Mouse (Mus musculus): ENCODE data around the gene Hhat.

Hhat gene

GRCm38 (mm10) chr1:192557978-192558594 is 212.9 kb downstream of the Hhat start:
- DNase-seq (ENCODE audit: low spot score in 2 of 2): peak in 1 of 2 experiments; percentile 14

DNA sequence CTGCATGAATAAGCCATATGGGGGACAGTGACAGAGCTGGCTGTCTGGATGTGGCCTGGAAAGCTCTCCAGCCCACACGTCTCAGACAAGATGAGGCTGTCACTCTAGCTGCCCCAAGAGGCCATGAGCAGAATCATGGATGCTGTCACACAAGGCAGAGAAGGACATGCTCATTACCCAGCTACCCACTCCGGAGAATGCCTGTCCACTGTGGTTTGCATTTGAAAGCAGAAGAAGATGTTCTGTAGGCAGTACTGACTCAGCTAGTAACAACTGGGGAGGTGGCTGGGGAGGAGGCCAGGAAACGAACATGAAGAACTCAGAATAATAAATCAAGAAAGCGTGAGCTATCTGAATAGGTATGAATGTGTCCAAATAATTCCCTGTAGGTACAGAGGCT is 215.5 kb downstream of the Hhat start:
- DNase-seq (ENCODE audit: low spot score in 2 of 2): peak; percentile 34 to 56

- no peak for DNase-seq (ENCODE audit: low spot score in 2 of 2)
These were observed 220.5 kb downstream of the Hhat start for GRCm38 (mm10) chr1:192550561-192550960.

GRCm38 (mm10) chr1:192546843-192547242 is 224.2 kb downstream of the Hhat start:
- DNase-seq (ENCODE audit: low spot score in 2 of 2): no peak

GRCm38 (mm10) chr1:192544901-192545300 is 226.1 kb downstream of the Hhat start:
- DNase-seq (ENCODE audit: low spot score in 2 of 2): no peak

DNA sequence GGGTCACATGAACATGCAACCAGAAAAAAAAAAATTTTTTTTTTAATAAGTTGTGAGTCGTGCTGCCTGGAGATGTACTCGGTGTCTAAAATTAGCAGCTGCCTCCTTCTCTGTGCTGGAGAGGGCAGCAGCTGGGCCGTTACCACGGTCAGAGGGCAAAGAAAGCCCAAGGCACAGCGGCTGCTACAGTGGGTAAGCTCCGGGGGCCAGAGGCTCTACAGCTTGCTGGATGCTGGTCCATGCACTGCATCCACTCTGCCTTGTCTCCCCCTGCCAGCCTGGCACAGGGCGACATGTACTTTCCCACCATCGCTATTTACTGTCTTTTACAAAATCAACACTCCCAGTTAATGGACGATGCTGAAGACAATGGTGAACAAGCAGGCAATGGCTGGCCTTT is 226.9 kb downstream of the Hhat start:
- DNase-seq (ENCODE audit: low spot score in 2 of 2): no peak

- DNase-seq (ENCODE audit: low spot score in 2 of 2): no peak
These were observed 227.3 kb downstream of the Hhat start for GRCm38 (mm10) chr1:192543686-192544085.

GRCm38 (mm10) chr1:192542093-192542492 is 228.9 kb downstream of the Hhat start:
- no peak for DNase-seq (ENCODE audit: low spot score in 2 of 2)

- no peak for DNase-seq (ENCODE audit: low spot score in 2 of 2)
These were observed 233.9 kb downstream of the Hhat start for GRCm38 (mm10) chr1:192537169-192537568.

DNA sequence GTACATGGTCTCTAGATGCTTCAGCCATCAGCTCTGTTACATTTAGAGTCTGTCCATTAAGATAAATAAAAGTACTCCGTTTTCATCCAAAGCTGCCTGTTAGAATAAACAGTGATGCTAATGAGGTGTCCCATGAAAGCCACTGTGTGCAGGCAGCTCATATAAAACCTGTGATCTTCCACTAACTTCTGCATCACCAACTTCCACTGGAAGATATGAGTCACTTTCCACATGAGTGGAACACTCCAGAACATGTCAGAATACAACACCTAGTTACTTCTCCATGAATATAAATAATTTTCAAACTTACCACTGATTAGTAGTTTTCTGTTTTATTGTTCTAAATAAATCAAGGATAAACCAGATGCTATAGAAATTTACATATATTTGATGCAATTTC is 234.6 kb downstream of the Hhat start:
- DNase-seq (ENCODE audit: low spot score in 2 of 2): no peak

DNA sequence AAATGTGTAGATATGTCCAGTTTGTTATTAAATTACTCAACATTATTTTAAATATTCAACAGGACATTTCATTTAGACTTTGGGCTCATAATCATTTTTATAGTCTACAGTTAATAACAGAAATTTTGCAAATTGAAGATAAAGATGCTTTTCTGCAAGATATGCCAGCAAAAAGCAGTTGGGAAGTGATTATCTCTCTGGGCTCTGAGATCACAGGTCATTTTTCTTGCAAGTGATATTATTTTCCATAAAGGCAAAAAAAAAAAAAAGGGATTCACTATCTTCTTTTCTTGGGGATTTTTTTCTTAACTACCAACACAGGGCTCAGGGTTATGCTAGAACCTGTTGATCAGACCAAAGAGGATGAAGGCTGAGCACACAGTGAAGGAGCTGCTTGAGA is 238.0 kb downstream of the Hhat start:
- no peak for DNase-seq (ENCODE audit: low spot score in 2 of 2)

DNA sequence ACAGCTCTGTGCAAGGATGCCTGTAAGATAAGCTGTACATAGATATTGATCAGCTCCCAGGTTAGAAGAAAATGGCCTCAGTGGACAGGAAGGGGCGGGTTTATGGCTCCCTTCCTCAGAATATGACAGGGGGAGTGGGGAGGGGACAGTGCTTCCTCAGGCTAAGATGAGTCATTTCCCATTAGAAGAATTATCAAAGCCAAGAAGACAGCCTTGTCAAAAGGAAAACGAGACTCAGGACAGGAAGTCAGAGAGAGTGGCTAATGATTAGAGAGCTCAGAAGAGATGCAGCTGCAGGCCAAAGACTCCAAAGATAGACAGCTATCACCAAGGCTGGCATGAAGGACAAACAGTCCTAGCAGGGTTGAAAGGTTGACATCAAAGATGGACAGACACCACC is 238.8 kb downstream of the Hhat start:
- DNase-seq (ENCODE audit: low spot score in 2 of 2): no peak

DNA sequence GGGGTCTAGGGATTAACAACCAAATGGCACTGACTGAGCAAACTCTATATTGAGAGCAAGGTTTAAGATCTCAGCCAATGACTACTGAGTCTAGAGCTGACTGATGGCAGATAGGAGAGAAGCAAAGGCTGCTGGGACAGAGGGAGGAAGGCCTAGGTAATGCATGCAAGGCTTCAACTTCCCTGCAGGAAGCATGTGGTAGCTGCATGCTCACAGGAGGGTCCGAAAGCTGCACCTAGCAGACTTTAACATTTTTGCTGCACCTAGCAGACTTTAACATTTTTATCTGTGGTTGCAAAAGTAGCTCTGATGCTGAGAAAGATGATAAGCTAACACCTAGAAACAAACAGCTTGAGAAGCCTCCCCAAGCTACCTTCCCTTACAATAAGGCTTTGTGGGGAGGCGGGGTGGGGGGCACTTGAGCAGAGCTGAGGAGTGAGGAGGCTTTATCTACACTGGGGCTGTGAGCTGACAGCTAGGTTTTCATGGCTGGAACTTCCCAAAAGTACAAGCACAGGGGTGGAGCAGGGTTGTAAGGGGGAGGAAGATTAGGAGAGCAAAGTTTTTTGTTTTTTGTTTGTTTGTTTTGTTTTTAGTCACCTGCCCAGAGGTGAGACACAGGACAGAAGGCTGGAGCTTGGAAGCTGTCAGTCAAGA is 239.4 kb downstream of the Hhat start:
- no peak for DNase-seq (ENCODE audit: low spot score in 2 of 2)

GRCm38 (mm10) chr1:192525711-192526350 is 245.2 kb downstream of the Hhat start:
- DNase-seq (ENCODE audit: low spot score in 2 of 2): peak in 1 of 2 experiments; percentile 21

DNA sequence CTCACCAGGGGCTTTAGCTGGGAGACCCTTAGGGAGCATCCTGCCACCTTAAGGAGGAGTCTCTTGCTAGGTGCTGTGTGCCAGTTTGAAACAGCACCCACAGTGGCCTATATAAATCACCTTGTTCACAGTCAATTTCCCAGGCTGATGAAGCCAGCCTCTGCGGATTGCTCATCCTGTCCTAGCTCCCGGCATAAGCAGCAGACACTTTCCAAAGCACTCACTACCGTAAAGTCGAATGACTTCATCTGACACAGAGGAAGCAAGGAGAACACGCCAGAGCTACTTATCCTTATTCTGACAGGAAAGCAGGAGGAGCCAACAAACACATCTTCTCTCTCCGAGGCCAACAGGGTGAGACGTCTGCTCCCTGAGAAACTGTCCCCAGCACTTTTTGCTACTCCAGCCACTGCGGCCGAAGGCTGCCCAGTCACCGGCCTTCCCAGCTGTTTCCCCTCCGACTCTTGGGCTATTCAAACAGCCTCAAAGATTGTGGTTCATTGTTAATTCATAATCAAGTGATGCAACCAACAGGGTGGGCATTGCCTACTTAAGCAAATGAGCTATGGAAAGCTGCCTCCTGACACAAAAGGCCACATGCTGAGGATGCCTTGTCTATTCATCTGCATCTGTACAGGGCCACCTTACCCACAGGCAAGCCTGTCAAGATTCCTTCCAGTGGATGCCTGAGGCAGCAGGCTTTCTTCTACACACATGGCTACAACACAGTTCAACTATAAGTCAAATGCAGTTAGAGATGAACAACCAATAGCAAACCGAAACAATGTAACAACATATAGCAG is 248.4 kb downstream of the Hhat start:
- DNase-seq (ENCODE audit: low spot score in 2 of 2): no peak

- no peak for DNase-seq (ENCODE audit: low spot score in 2 of 2)
These were observed 250.1 kb downstream of the Hhat start for GRCm38 (mm10) chr1:192520836-192521435.

- DNase-seq (ENCODE audit: low spot score in 2 of 2): no peak
These were observed 251.3 kb downstream of the Hhat start for GRCm38 (mm10) chr1:192519713-192520112.

- DNase-seq (ENCODE audit: low spot score in 2 of 2): no peak
These were observed 255.7 kb downstream of the Hhat start for GRCm38 (mm10) chr1:192515373-192515772.

- no peak for DNase-seq (ENCODE audit: low spot score in 2 of 2)
These were observed 258.2 kb downstream of the Hhat start for GRCm38 (mm10) chr1:192512821-192513220.

DNA sequence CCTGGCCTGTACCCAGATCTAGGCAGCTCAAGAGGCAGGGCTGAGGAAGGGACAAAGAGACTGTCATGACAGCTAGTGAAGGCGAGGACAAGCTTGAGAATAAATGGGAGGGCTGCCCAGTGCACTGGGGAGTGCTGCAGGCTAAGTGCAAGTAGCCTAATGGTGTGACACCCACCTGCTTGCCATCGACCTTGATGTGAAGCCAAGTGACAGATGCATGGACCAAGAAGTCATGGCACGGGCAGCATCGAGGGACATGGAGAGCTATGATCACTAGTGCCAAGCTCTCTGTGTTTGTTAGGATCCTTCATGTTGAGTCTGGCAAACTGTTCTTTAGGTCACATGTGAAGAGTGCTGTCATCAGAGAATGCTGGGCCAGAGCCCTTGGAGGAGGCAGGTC is 267.4 kb downstream of the Hhat start:
- no peak for DNase-seq (ENCODE audit: low spot score in 2 of 2)

DNA sequence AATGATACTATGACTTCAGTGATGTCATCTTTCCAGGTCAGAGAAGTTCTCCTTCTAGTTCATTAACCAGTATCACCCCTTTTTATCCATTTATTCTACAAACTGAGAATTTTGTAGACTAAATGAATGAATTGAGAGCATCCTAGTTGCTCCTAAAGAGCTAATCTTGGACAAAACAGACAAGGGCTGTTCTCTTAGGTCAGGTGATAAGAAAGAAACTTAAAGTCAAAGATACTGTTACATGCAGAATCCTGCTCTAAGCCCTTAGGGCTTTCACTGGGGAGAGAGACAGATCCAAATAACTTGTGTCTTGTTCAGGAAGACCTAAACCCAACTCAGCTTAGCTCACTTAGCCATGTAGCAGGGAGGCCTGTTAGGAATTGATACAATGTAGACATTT is 268.2 kb downstream of the Hhat start:
- no peak for DNase-seq (ENCODE audit: low spot score in 2 of 2)

DNA sequence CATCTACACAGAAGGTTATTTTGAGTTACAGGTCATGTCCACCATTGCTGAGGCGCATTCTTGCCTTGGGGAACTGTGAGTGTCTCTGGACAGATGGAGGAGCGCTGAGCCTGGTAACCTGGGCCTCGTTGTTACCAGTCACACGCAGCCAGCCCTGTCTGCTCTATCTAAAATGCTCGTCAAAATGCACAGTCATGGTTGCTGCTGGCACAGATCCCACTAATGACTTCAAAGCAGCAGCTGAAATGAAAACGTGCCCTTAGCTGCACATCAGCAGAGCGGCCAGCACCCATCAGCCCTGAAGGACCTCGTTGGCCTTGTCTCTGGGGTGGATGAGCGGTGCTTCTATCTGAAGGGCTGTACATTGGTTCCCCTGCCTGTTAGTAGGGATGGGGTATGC is 269.0 kb downstream of the Hhat start:
- no peak for DNase-seq (ENCODE audit: low spot score in 2 of 2)

Measured in right cerebral cortex, postnatal 36 days (tissue).